Mouse (Mus musculus) forebrain, embryonic 15.5 days (tissue): Measurements from ENCODE around the gene Gnl3. TPM values are rescaled to one million over a fixed set of nuclear protein-coding genes. Genes with fewer than 3 reads are reported as not detected.

Experiments
- ATAC-seq: fragments of 200-750 bp; cut with Nextera tagmentation; replicated peaks from 2 replicates; pipeline ENCODE4 v1.8.0; 2017; ENCODE audit warnings: mild to moderate bottlenecking, moderate TSS enrichment, moderate library complexity
- H3K27ac ChIP-seq: fragments of 300-500 bp; sonication (generic); replicated peaks from 2 replicates; pipeline ENCODE4 v1.5.1; 2015; ENCODE audit warnings: mild to moderate bottlenecking, inconsistent platforms
- H3K27me3 ChIP-seq: fragments of 300-500 bp; sonication (generic); 2 replicates; pipeline ENCODE4 v1.6.1; 2015; ENCODE audit warnings: inconsistent platforms
- H3K36me3 ChIP-seq: fragments of 300-500 bp; sonication (generic); 2 replicates; pipeline ENCODE4 v1.6.1; 2015; ENCODE audit warnings: mild to moderate bottlenecking, inconsistent platforms
- H3K4me1 ChIP-seq: fragments of 300-500 bp; sonication (generic); 2 replicates; pipeline ENCODE4 v1.6.1; 2015; ENCODE audit warnings: inconsistent platforms
- H3K4me2 ChIP-seq: fragments of 300-500 bp; sonication (generic); replicated peaks from 2 replicates; pipeline ENCODE4 v1.6.1; 2015; ENCODE audit warnings: mild to moderate bottlenecking, inconsistent platforms
- H3K4me3 ChIP-seq: fragments of 300-500 bp; sonication (generic); 2 replicates; pipeline ENCODE4 v1.5.1; 2015; ENCODE audit warnings: mild to moderate bottlenecking, inconsistent platforms
- H3K9ac ChIP-seq: fragments of 300-500 bp; sonication (generic); replicated peaks from 2 replicates; pipeline ENCODE4 v1.6.1; 2015; ENCODE audit warnings: mild to moderate bottlenecking, inconsistent platforms
- H3K9me3 ChIP-seq: fragments of 300-500 bp; sonication (generic); 2 replicates; pipeline ENCODE4 v1.6.1; 2016; ENCODE audit warnings: inconsistent platforms
- WGBS: fragments of 180-500 bp; shearing (Covaris S2); methylation state at CpG from one replicate; pipeline ENCODE4 v1.1.7; 2015; ENCODE audit warnings: mixed read lengths; 5-methylcytosine and 5-hydroxymethylcytosine counted together
- polyA plus RNA-seq: library from polyadenylated mRNA; unstranded; fragments of >200 nt; fragmentation: Nextera tagmentation; extraction: Ambion mirVana; gene quantifications from 2 replicates; pipeline ENCODE4 v1.2.1, GENCODE M21; 2015

The Gnl3 gene
- polyA plus RNA-seq, 1 experiment from 2014 or later: 62.4 TPM

DNA sequence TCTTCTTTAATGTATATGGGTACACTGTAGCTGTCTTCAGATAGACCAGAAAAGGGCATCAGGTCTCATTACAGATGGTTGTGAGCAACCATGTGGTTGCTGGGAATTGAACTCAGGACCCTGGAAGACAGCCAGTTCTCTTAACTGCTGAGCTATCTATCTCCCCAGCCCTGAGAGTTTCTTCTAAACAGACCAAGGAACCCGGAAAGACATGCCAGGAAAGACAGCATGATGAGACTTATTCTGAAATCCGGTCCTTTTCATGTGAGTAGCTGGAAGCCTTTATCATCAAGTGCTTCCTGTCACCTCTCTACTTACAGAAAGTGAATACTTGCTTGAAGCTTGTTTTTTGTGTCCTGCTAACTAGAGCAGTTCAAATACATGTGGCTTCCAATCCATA lies 14.4 kb downstream of the Gnl3 start:
- H3K4me1 ChIP-seq: peaks cover 21% of the 10 kb centered on the region
- H3K36me3 ChIP-seq: peaks cover 24% of the 10 kb centered on the region
- H3K9ac ChIP-seq: no peak overlapping the region
- 95% methylated on average over 2 of the region's 2 CpGs for WGBS
- H3K27me3 ChIP-seq: no peaks in the 10 kb centered on the region
- ATAC-seq: no peak
- no peaks in the 10 kb centered on the region for H3K9me3 ChIP-seq
- no peak overlapping the region for H3K4me2 ChIP-seq
- H3K27ac ChIP-seq: no peak overlapping the region
- H3K4me3 ChIP-seq: no peak overlapping the region

DNA sequence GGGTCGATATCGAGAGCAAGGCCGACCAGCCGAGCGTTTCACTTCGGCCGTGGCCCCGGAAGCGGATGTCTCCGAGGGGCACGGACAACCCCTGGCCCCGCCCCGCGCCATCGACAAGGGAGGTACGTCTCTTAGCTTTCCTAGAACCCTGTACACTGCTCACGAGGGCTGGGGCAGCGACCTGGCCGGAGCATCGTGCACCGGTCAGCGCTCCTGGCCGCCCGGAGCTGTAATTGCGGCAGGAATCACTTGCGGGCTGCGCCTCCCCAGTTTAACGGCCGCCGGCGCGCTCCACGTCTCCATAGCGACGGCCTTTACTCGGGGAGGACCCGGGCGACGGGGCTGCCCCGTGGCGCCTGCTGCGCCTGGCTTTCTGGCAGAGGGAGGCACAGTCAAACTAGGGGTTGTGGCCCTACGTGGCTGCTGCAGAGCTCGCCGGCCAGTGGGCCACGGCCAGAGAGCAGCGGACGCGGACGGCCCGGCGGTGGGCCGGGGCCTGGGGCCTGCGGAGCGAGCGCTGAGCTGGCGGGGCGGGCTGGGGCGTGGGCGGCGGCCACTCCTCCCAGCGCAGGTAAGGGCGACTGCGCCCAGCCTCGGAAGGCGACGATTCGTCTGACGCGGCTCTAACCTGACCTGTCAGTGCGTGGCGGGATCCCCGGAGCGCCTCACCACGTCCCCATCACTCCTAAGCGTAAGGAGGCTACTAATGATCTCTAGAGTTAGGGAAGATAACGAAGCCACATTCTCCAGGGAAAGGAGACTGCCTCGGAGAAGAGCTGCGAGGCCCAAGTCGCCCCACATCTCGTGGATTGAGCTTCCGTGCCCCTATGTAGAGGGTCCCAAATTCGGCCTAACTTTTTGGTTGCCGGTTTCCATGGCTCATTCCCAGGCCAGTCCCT lies 17.4 kb downstream of the Gnl3 start, which contains the start of the genes Glt8d1 and Spcs1:
TSS of gene Glt8d1 (plus strand) at position 94 of the 899 bp plus-strand sequence.
TSS of gene Spcs1 (minus strand) at position 366 of the 899 bp plus-strand sequence.
- peak within 1 kb of the TSS; percentile 73 for H3K4me2 ChIP-seq
- peak within 1 kb of the TSS; percentile 91 for H3K9ac ChIP-seq
- H3K9me3 ChIP-seq: no peaks in the 10 kb centered on the region
- H3K27me3 ChIP-seq: no peaks in the 10 kb centered on the region
- peaks cover 21% of the 10 kb centered on the region for H3K4me1 ChIP-seq
- H3K36me3 ChIP-seq: peaks cover 3% of the 10 kb centered on the region; the same call in 1 of the 2 replicates
- peak; percentile 95 for ATAC-seq
- H3K4me3 ChIP-seq: peak within 1 kb of the TSS; percentile 69
- peak within 1 kb of the TSS; percentile 89 for H3K27ac ChIP-seq
- under 1% methylated on average over 84 of the region's 84 CpGs for WGBS

DNA sequence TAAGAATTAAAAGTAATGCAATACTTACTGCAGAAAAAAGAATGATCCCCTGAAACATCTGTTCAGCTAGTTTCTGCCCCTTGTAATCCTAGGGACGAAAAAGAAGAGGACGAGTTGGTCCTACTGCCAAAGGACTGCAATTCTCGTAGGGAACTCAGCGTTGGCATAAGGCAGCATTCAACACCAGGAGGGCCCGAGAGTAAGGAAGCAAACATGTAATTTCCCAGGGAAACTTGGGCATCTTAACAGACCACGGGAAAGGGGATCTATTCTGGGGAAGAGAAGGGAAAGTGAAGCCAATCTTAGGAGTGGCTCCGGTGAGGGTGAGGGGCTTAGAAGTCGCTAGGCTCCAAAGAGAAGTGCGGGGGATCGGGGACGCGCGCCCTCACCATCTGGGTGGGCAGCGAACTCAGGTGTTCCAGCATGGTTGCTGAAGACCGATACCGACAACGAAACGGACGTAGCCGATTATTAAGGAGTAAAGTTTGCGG lies 18.1 kb downstream of the Gnl3 start:
- Histone ChIP-seq H3K27ac (peak overlapping the region; percentile 89), H3K27me3 (no peaks in the 10 kb centered on the region), H3K9me3 (no peaks in the 10 kb centered on the region), H3K4me2 (peak overlapping the region; percentile 73), H3K4me1 (peaks cover 21% of the 10 kb centered on the region), H3K9ac (peak overlapping the region; percentile 91), H3K4me3 (peak overlapping the region; percentile 69), H3K36me3 (peaks cover 3% of the 10 kb centered on the region; the same call in 1 of the 2 replicates)
- WGBS: under 1% methylated on average over 21 of the region's 21 CpGs
- peak; percentile 48 for ATAC-seq

DNA sequence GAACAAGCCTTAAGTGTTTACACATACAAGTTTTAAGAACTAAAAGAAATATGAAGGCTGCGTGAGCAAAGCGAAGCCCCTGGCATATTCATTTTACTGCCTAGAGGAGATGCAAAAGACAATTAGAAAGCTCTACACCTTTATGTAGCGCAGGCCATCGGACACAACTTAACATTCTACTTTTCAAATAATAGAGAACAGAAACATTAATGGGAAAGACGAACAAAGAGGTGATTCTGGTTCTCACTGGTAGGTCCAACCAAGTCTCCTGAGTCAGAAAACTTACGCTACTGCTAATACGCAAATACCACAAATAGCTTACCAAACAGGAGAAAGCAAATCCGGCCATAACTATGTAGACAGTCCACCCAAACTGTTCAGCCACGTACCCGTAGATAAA lies 18.6 kb downstream of the Gnl3 start:
- H3K4me2 ChIP-seq: peak overlapping the region; percentile 73
- ATAC-seq: no peak
- no peaks in the 10 kb centered on the region for H3K9me3 ChIP-seq
- H3K27me3 ChIP-seq: no peaks in the 10 kb centered on the region
- H3K27ac ChIP-seq: no peak overlapping the region
- H3K4me1 ChIP-seq: peaks cover 21% of the 10 kb centered on the region
- H3K4me3 ChIP-seq: peak overlapping the region; percentile 69
- peaks cover 3% of the 10 kb centered on the region; the same call in 1 of the 2 replicates for H3K36me3 ChIP-seq
- H3K9ac ChIP-seq: peak overlapping the region; percentile 91
- 68% methylated on average over 10 of the region's 10 CpGs for WGBS

DNA sequence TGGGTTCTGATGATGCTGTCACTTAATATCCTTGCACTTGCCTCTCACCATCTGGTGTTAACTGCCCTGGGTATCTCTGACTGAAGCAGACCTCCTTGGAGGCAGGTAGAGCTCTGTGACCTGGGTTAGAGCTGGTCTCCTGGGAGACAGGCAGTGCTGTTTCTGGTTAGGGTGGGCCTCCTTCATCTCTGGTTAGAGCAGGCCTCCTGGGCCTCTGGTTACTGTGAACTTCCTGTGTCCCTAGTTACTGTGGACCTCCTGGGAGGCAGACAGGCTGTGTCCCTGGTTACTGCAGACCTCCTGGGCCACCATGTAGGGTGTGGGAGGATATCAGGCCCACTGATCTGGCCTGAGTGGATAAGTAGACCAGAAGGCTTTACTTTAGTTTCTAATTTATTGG lies 22.5 kb downstream of the Gnl3 start:
- ATAC-seq: no peak
- Histone ChIP-seq H3K27me3 (no peaks in the 10 kb centered on the region), H3K4me3 (no peak overlapping the region), H3K36me3 (peaks cover 3% of the 10 kb centered on the region; the same call in 1 of the 2 replicates), H3K4me2 (no peak overlapping the region), H3K9me3 (no peaks in the 10 kb centered on the region), H3K9ac (no peak overlapping the region), H3K4me1 (peaks cover 10% of the 10 kb centered on the region), H3K27ac (no peak overlapping the region)

DNA sequence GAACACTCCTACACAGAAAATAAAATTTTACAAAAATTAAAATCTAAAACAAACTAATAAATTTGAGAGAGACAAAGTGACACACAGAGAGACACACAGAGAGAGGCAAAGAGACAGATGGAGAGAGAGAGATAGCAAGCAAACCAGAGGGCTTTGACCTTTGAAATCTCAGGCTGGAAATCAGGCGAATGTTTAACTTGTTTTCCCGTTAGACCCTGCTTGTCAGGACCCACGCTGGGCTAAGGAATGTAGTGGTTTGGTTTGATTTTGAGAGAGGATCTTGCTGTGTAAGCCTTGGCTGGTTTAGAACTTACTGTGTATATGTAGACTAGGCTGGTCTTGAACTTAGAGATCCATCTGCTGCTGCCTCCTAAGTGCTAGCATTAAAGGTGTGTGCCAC lies 42.7 kb downstream of the Gnl3 start:
- Histone ChIP-seq H3K4me2 (no peak overlapping the region), H3K9me3 (no peaks in the 10 kb centered on the region), H3K36me3 (peaks cover 35% of the 10 kb centered on the region), H3K4me1 (no peaks in the 10 kb centered on the region), H3K27ac (no peak overlapping the region), H3K9ac (no peak overlapping the region), H3K27me3 (no peaks in the 10 kb centered on the region), H3K4me3 (no peak overlapping the region)
- 89% methylated on average over 3 of the region's 3 CpGs for WGBS
- no peak for ATAC-seq

DNA sequence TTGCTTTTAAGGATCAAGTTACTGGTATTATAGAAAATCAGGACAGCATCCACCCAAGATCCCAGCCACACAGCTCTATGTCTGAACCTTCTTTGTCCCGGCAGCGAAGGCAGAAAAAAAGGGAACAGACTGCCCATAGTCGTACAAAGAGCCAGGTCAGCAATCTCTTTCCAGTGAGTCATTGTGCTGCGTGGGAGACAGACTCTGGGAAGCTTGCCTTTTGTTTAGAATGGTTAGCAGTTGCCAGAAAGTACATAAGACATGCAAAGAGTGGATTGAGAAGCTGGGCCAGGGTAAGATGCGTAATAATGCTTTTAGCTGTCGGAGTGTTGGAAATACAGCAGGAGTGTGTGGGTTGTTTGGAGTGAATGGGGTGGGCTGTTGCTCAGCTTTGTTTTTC lies 44.7 kb downstream of the Gnl3 start:
- WGBS: 42% methylated on average over 6 of the region's 6 CpGs
- no peak for ATAC-seq

More for the DNA sequence above, 44.7 kb downstream of the Gnl3 start:
- H3K36me3 ChIP-seq: peaks cover 29% of the 10 kb centered on the region
- H3K9me3 ChIP-seq: no peaks in the 10 kb centered on the region
- H3K4me1 ChIP-seq: no peaks in the 10 kb centered on the region
- H3K27me3 ChIP-seq: no peaks in the 10 kb centered on the region
- H3K4me2 ChIP-seq: no peak overlapping the region
- H3K27ac ChIP-seq: no peak overlapping the region
- no peak overlapping the region for H3K4me3 ChIP-seq
- no peak overlapping the region for H3K9ac ChIP-seq

Other genes starting within 250 kb of the Gnl3 start
- gene Tmem110, start 193.6 kb downstream of the Gnl3 start, polyA plus RNA-seq: 17.3 and 18.0 TPM in 2 replicates
- gene Mustn1, start 140.0 kb downstream of the Gnl3 start, polyA plus RNA-seq: 0.55 and 0.90 TPM in 2 replicates
- gene Itih4, start 132.7 kb downstream of the Gnl3 start, polyA plus RNA-seq: 0.17 TPM in 1 of 2 replicates, not detected in the other
- 0.38 and 0.53 TPM in 2 replicates for gene Itih3, start 95.4 kb downstream of the Gnl3 start, polyA plus RNA-seq
- gene Itih1, start 75.9 kb downstream of the Gnl3 start, polyA plus RNA-seq: 0.08 TPM in 1 of 2 replicates, not detected in the other
- gene Nek4, start 67.8 kb downstream of the Gnl3 start, polyA plus RNA-seq: 16.7 and 17.3 TPM in 2 replicates
- gene Glt8d1, start 17.8 kb downstream of the Gnl3 start, polyA plus RNA-seq: 50.5 and 53.3 TPM in 2 replicates
- 284 and 296 TPM in 2 replicates for gene Spcs1, start 17.5 kb downstream of the Gnl3 start, polyA plus RNA-seq
- 165 and 166 TPM in 2 replicates for gene Pbrm1, start within 50 bp of the Gnl3 start, polyA plus RNA-seq
- gene Smim4, start 109.8 kb upstream of the Gnl3 start, polyA plus RNA-seq: 66.1 and 74.5 TPM in 2 replicates
- gene Nt5dc2, start 111.9 kb upstream of the Gnl3 start, polyA plus RNA-seq: 223 and 240 TPM in 2 replicates
- 12.9 and 19.0 TPM in 2 replicates for gene Stab1, start 149.5 kb upstream of the Gnl3 start, polyA plus RNA-seq
- gene Tnnc1, start 189.2 kb upstream of the Gnl3 start, polyA plus RNA-seq: 1.7 and 2.2 TPM in 2 replicates
- gene Nisch, start 197.8 kb upstream of the Gnl3 start, polyA plus RNA-seq: 339 and 356 TPM in 2 replicates
- 0.53 and 0.61 TPM in 2 replicates for gene Sema3g, start 198.7 kb upstream of the Gnl3 start, polyA plus RNA-seq
- 11.9 and 13.1 TPM in 2 replicates for gene Phf7, start 232.2 kb upstream of the Gnl3 start, polyA plus RNA-seq
- gene Bap1, start 232.3 kb upstream of the Gnl3 start, polyA plus RNA-seq: 132 and 136 TPM in 2 replicates